Mouse (Mus musculus): ENCODE data around the gene Kdm6b.
A peak's percentile ranks its signal among the peaks of the same experiment; 100 is the strongest.

The Kdm6b gene

GRCm38 (mm10) chr11:69419443-69419812 is 6.0 kb upstream of the Kdm6b start:
- DNase-seq (ENCODE audit: low read depth) = no peak

- DNase-seq (ENCODE audit: low read depth) = peak; percentile 99
Observed at GRCm38 (mm10) chr11:69418481-69419442, 5.3 kb upstream of the Kdm6b start.

- peak; percentile 90 for DNase-seq (ENCODE audit: low read depth)
Observed at GRCm38 (mm10) chr11:69417449-69418384, 4.2 kb upstream of the Kdm6b start.

- no peak for DNase-seq (ENCODE audit: low read depth)
Observed at GRCm38 (mm10) chr11:69416921-69417448, 3.5 kb upstream of the Kdm6b start.

- no peak for DNase-seq (ENCODE audit: low read depth)
Observed at GRCm38 (mm10) chr11:69416509-69416908, 3.0 kb upstream of the Kdm6b start.

- no peak for DNase-seq (ENCODE audit: low read depth)
Observed at GRCm38 (mm10) chr11:69415668-69416451, 2.4 kb upstream of the Kdm6b start.

- DNase-seq (ENCODE audit: low read depth) = no peak
Observed at GRCm38 (mm10) chr11:69415327-69415667, 1.8 kb upstream of the Kdm6b start.

- DNase-seq (ENCODE audit: low read depth) = no peak
Observed at GRCm38 (mm10) chr11:69414421-69415326, 1.2 kb upstream of the Kdm6b start.

GRCm38 (mm10) chr11:69412548-69412947 is 927 bp downstream of the Kdm6b start:
- DNase-seq (ENCODE audit: low read depth) = no peak

- DNase-seq (ENCODE audit: low read depth) = no peak
Observed at GRCm38 (mm10) chr11:69411538-69412203, 1.8 kb downstream of the Kdm6b start.

GRCm38 (mm10) chr11:69411073-69411535 is 2.4 kb downstream of the Kdm6b start:
- DNase-seq (ENCODE audit: low read depth) = peak; percentile 87

GRCm38 (mm10) chr11:69410310-69411072 is 3.0 kb downstream of the Kdm6b start:
- peak; percentile 83 for DNase-seq (ENCODE audit: low read depth)

- DNase-seq (ENCODE audit: low read depth) = no peak
Observed at GRCm38 (mm10) chr11:69410045-69410309, 3.5 kb downstream of the Kdm6b start.

GRCm38 (mm10) chr11:69409378-69410044 is 4.0 kb downstream of the Kdm6b start:
- no peak for DNase-seq (ENCODE audit: low read depth)

- peak; percentile 93 for DNase-seq (ENCODE audit: low read depth)
Observed at GRCm38 (mm10) chr11:69408541-69409377, 4.7 kb downstream of the Kdm6b start.

- no peak for DNase-seq (ENCODE audit: low read depth)
Observed at GRCm38 (mm10) chr11:69407724-69408004, 5.8 kb downstream of the Kdm6b start.

GRCm38 (mm10) chr11:69406867-69407723 is 6.4 kb downstream of the Kdm6b start:
- DNase-seq (ENCODE audit: low read depth) = no peak

Measured in fibroblast of lung, adult 2 months (primary cell).